Mouse (Mus musculus): ENCODE results near the gene Acap2.

DNA sequence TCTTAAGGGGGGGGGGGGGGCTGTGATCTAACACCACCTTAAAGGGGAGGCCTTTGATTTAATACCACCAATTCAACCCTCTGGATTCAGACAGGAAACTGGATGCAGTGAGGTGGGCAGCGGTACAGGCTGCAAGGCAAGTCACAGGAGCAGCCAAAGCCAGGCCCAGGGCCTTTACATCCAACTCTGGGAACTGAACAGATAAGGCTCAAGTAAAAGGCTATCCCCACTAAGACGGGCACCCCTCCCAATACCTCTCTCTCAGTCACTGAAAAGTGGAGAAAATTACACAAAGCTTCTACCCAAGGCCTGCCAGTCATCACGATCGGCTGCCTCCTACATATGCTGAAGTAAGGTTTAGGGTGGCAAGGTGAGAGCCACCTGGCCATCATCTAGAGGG is 141.3 kb downstream of the Acap2 start:
- TF ChIP-seq MXI1 (IDR thresholded peaks at IDR 0.05; ENCODE audit: low read depth, low read length) (no peak), POLR2AphosphoS2 (IDR thresholded peaks at IDR 0.05; ENCODE audit: low read depth, low read length) (no peak)

All from CH12.LX (cell line).